Mouse (Mus musculus): Measurements from ENCODE around the gene Eml5.

DNA sequence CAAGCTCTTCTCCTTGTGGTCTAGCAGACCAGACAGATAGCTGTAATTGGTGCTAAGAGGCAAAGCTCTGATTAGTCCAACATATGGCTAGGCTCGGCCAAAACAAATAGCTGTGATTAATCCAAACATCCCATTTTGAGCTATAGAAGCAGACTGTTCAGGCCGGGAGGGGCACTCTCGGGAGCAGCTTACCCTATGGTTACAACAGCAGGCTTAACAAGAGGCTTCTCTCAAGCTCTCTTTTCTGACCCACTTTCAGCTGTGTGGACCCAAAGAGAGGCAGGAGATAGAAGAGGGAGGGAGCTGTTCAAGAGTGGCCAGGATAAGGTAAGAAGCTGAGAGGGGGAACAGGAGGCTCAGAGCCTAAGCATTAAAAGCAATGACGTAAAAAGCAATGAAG lies 155.7 kb downstream of the Eml5 start:
- no peak for TF ChIP-seq CTCF (IDR thresholded peaks at IDR 0.05; ENCODE audit: extremely low read depth, insufficient read length, insufficient replicate concordance, low read depth, low read length)
- no peak for TF ChIP-seq POLR2A (IDR thresholded peaks at IDR 0.05; ENCODE audit: low read depth, low read length)
